Mouse (Mus musculus): ENCODE measurements around the gene P4ha1. TPM values are rescaled to one million over a fixed set of nuclear protein-coding genes. Genes with fewer than 3 reads are reported as not detected.

P4ha1 gene
- polyA plus RNA-seq, 1 experiment from 2014 or later: 27.9 TPM

- Histone ChIP-seq H3K9me3 (replicated peaks; ENCODE audit: low read length) (no peaks in the 10 kb centered on the region), H3K4me1 (replicated peaks; ENCODE audit: insufficient read depth, low read length) (no peaks in the 10 kb centered on the region), H3K27me3 (ENCODE audit: insufficient read depth, low read length) (no peaks in the 10 kb centered on the region), H3K4me3 (replicated peaks; ENCODE audit: low read depth, low read length) (no peak overlapping the region), H3K36me3 (ENCODE audit: insufficient read depth, low read length) (no peaks in the 10 kb centered on the region), H3K4me2 (ENCODE audit: low read length) (no peak overlapping the region), H3K9ac (ENCODE audit: low read depth, low read length) (no peak overlapping the region), H3K27ac (no peak overlapping the region)
- ATAC-seq (replicated peaks; ENCODE audit: low FRiP score, low read depth): no peak
- peak; percentile 27; the same call in 1 of the 2 replicates for TF ChIP-seq CTCF (IDR thresholded peaks at IDR 0.05; ENCODE audit: low read depth)
- no peak for DNase-seq (ENCODE audit: low spot score)
- WGBS: 91% methylated on average over 4 of the region's 4 CpGs
Observed at GRCm38 (mm10) chr10:59413711-59414110, 90.6 kb downstream of the P4ha1 start.

GRCm38 (mm10) chr10:59416623-59417022 lies 93.5 kb downstream of the P4ha1 start:
- Histone ChIP-seq H3K4me2 (ENCODE audit: low read length) (no peak overlapping the region), H3K27me3 (ENCODE audit: insufficient read depth, low read length) (no peaks in the 10 kb centered on the region), H3K36me3 (ENCODE audit: insufficient read depth, low read length) (no peaks in the 10 kb centered on the region), H3K9me3 (replicated peaks; ENCODE audit: low read length) (no peaks in the 10 kb centered on the region), H3K4me3 (replicated peaks; ENCODE audit: low read depth, low read length) (no peak overlapping the region), H3K27ac (no peak overlapping the region), H3K9ac (ENCODE audit: low read depth, low read length) (no peak overlapping the region), H3K4me1 (replicated peaks; ENCODE audit: insufficient read depth, low read length) (no peaks in the 10 kb centered on the region)
- no peak for TF ChIP-seq CTCF (IDR thresholded peaks at IDR 0.05; ENCODE audit: low read depth)
- ATAC-seq (replicated peaks; ENCODE audit: low FRiP score, low read depth) (no peak), DNase-seq (ENCODE audit: low spot score) (no peak)
- 88% methylated on average over 3 of the region's 3 CpGs for WGBS

GRCm38 (mm10) chr10:59419516-59419915 lies 96.4 kb downstream of the P4ha1 start:
- no peak overlapping the region for H3K27ac ChIP-seq
- H3K27me3 ChIP-seq (ENCODE audit: insufficient read depth, low read length): no peaks in the 10 kb centered on the region
- no peak for TF ChIP-seq CTCF (IDR thresholded peaks at IDR 0.05; ENCODE audit: low read depth)
- H3K4me3 ChIP-seq (replicated peaks; ENCODE audit: low read depth, low read length): no peak overlapping the region
- H3K36me3 ChIP-seq (ENCODE audit: insufficient read depth, low read length): no peaks in the 10 kb centered on the region
- no peak for DNase-seq (ENCODE audit: low spot score)
- WGBS: 92% methylated on average over 4 of the region's 4 CpGs
- ATAC-seq (replicated peaks; ENCODE audit: low FRiP score, low read depth): no peak
- H3K4me1 ChIP-seq (replicated peaks; ENCODE audit: insufficient read depth, low read length): no peaks in the 10 kb centered on the region
- no peak overlapping the region for H3K9ac ChIP-seq (ENCODE audit: low read depth, low read length)
- no peaks in the 10 kb centered on the region for H3K9me3 ChIP-seq (replicated peaks; ENCODE audit: low read length)
- H3K4me2 ChIP-seq (ENCODE audit: low read length): no peak overlapping the region

Other genes with a start within 250 kb of the P4ha1 start
- gene Sept10, start 101.4 kb upstream of the P4ha1 start, polyA plus RNA-seq (2015; fragmentation: Nextera tagmentation; extraction: Ambion mirVana): 60.8 and 62.7 TPM in 2 replicates
- 7.6 and 8.7 TPM in 2 replicates for gene Sowahc, start 101.3 kb upstream of the P4ha1 start, polyA plus RNA-seq (2015; fragmentation: Nextera tagmentation; extraction: Ambion mirVana)
- gene Gm10273, start 72.3 kb downstream of the P4ha1 start, polyA plus RNA-seq (2015; fragmentation: Nextera tagmentation; extraction: Ambion mirVana): 7.4 and 10.0 TPM in 2 replicates
- 0.33 and 0.38 TPM in 2 replicates for gene Pla2g12b, start 80.4 kb downstream of the P4ha1 start, polyA plus RNA-seq (2015; fragmentation: Nextera tagmentation; extraction: Ambion mirVana)
- gene Oit3, start 118.5 kb downstream of the P4ha1 start, polyA plus RNA-seq (2015; fragmentation: Nextera tagmentation; extraction: Ambion mirVana): 1.6 and 1.7 TPM in 2 replicates